Mouse (Mus musculus) activated CD4-positive, CD25-positive, alpha-beta regulatory T cell, adult 9 weeks (primary cell): ENCODE measurements around the gene Psmc6. TPM values are rescaled to one million over a fixed set of nuclear protein-coding genes. Genes with fewer than 3 reads are reported as not detected.

ENCODE experiments used
- polyA plus RNA-seq: library from polyadenylated mRNA; unstranded; fragments of 100-300 nt; shearing (Covaris generic); gene quantifications from one replicate; pipeline ENCODE4 v1.2.1, GENCODE M21; 2017

Psmc6 gene
- polyA plus RNA-seq: 157 TPM

GRCm38 (mm10) chr14:45329589-45330181 lies at the start of gene Psmc6:
Gene Psmc6, plus strand, starts transcription at chr14:45329788.

GRCm38 (mm10) chr14:45318426-45319236 lies 11.0 kb upstream of the Psmc6 start, which contains the start of gene Ero1l:
Gene Ero1l, minus strand, starts transcription at chr14:45318771.

GRCm38 (mm10) chr14:45350931-45351859 lies 21.6 kb downstream of the Psmc6 start, which contains the start of gene Styx:
Gene Styx, plus strand, starts transcription at chr14:45351093.

Other genes starting within 250 kb of the Psmc6 start
- gene Gpr137c, start 110.1 kb upstream of the Psmc6 start, polyA plus RNA-seq: 0.13 TPM
- gene Txndc16, start 109.5 kb upstream of the Psmc6 start, polyA plus RNA-seq: 15.1 TPM
- gene Ero1l, start 11.0 kb upstream of the Psmc6 start, polyA plus RNA-seq: 18.4 TPM
- gene Styx, start 21.3 kb downstream of the Psmc6 start, polyA plus RNA-seq: 5.8 TPM
- 98.0 TPM for gene Gnpnat1, start 75.1 kb downstream of the Psmc6 start, polyA plus RNA-seq
- not detected for gene Fermt2, start 200.3 kb downstream of the Psmc6 start, polyA plus RNA-seq